Mouse (Mus musculus): ENCODE data around the gene Lhfpl2.

The Lhfpl2 gene

GRCm38 (mm10) chr13:94070308-94070619 is 12.7 kb downstream of the Lhfpl2 start:
- H3K36me3 ChIP-seq (ENCODE audit: insufficient read depth, low read length), result no peaks in the 10 kb centered on the region

DNA sequence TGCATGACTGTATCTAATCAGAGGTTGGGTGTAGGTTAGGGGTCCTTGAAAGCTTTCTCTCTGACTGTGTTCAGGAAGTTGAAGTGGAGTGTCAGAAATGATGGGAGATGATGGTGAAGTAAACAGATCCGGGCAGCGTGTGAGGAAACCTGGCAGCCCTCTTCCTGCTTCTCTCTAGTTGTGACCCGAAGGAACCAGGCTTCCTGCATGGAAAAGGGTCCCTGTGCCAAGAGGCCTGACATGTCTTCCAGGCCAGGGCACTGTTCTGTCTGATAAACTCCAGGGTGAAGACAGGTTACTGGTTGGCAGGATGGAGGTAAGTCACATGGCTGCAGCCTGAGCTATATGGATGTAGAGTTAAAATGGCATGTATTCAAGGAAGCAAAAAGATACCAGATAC is 13.3 kb downstream of the Lhfpl2 start:
- Histone ChIP-seq H3K36me3 (ENCODE audit: insufficient read depth, low read length) (no peaks in the 10 kb centered on the region), H3K9me3 (ENCODE audit: low read length) (peaks cover 10% of the 10 kb centered on the region), H3K27me3 (ENCODE audit: insufficient read depth, low read length) (peaks cover 23% of the 10 kb centered on the region; the same call in 1 of the 2 replicates), H3K4me3 (replicated peaks; ENCODE audit: low read length) (no peak overlapping the region), H3K4me1 (replicated peaks; ENCODE audit: low read depth, low read length) (peaks cover 13% of the 10 kb centered on the region)
- TF ChIP-seq NANOG (IDR thresholded peaks at IDR 0.05; ENCODE audit: borderline replicate concordance, low read length), result no peak
- TF ChIP-seq CTCF (conservative IDR thresholded peaks at IDR 0.05; ENCODE audit: low read length), result no peak
- TF ChIP-seq POU5F1 (IDR thresholded peaks at IDR 0.05; ENCODE audit: borderline replicate concordance, low read length), result no peak

More at GRCm38 (mm10) chr13:94070308-94070619, 12.7 kb downstream of the Lhfpl2 start:
- H3K4me1 ChIP-seq (replicated peaks; ENCODE audit: low read depth, low read length), result peaks cover 19% of the 10 kb centered on the region
- peaks cover 10% of the 10 kb centered on the region for H3K9me3 ChIP-seq (ENCODE audit: low read length)
- peaks cover 20% of the 10 kb centered on the region; the same call in 1 of the 2 replicates for H3K27me3 ChIP-seq (ENCODE audit: insufficient read depth, low read length)
- H3K4me3 ChIP-seq (replicated peaks; ENCODE audit: low read length), result no peak overlapping the region
- TF ChIP-seq CTCF (conservative IDR thresholded peaks at IDR 0.05; ENCODE audit: low read length), result no peak
- TF ChIP-seq POU5F1 (IDR thresholded peaks at IDR 0.05; ENCODE audit: borderline replicate concordance, low read length), result no peak
- no peak for TF ChIP-seq NANOG (IDR thresholded peaks at IDR 0.05; ENCODE audit: borderline replicate concordance, low read length)

GRCm38 (mm10) chr13:94073046-94073715 is 15.6 kb downstream of the Lhfpl2 start:
- Histone ChIP-seq H3K9me3 (ENCODE audit: low read length) (no peaks in the 10 kb centered on the region), H3K4me1 (replicated peaks; ENCODE audit: low read depth, low read length) (0 out of 2 replicates have a peak, but pooled peaks cover 2% of the 10 kb centered on the region), H3K4me3 (replicated peaks; ENCODE audit: low read length) (no peak overlapping the region), H3K36me3 (ENCODE audit: insufficient read depth, low read length) (no peaks in the 10 kb centered on the region), H3K27me3 (ENCODE audit: insufficient read depth, low read length) (peaks cover 18% of the 10 kb centered on the region; the same call in 1 of the 2 replicates)
- no peak for TF ChIP-seq POU5F1 (IDR thresholded peaks at IDR 0.05; ENCODE audit: borderline replicate concordance, low read length)
- no peak for TF ChIP-seq NANOG (IDR thresholded peaks at IDR 0.05; ENCODE audit: borderline replicate concordance, low read length)
- TF ChIP-seq CTCF (conservative IDR thresholded peaks at IDR 0.05; ENCODE audit: low read length), result no peak

DNA sequence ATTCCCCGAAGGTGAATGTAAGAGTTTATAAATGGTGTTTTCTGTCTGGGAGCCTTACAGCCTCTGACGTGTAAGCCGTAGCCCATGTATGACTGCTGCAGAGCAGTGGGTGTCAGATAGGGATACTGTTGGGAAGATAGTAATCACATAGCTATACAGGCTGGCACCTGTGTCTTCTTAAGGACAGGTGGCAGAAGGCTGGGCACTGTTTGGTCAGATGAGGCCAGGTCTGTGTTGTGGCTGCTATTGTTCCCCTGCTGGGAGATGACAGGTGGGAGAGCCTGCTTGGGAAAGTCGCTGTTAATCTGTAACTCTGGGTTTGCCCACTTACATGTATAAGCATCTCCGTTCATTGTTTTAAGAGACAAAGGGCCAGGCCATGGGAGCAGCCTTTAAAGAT is 16.1 kb downstream of the Lhfpl2 start:
- no peaks in the 10 kb centered on the region for H3K4me1 ChIP-seq (replicated peaks; ENCODE audit: low read depth, low read length)
- H3K4me3 ChIP-seq (replicated peaks; ENCODE audit: low read length), result no peak overlapping the region
- H3K36me3 ChIP-seq (ENCODE audit: insufficient read depth, low read length), result no peaks in the 10 kb centered on the region
- TF ChIP-seq POU5F1 (IDR thresholded peaks at IDR 0.05; ENCODE audit: borderline replicate concordance, low read length) (no peak), CTCF (conservative IDR thresholded peaks at IDR 0.05; ENCODE audit: low read length) (no peak), NANOG (IDR thresholded peaks at IDR 0.05; ENCODE audit: borderline replicate concordance, low read length) (no peak)
- H3K27me3 ChIP-seq (ENCODE audit: insufficient read depth, low read length), result peaks cover 18% of the 10 kb centered on the region; the same call in 1 of the 2 replicates
- 0 out of 2 replicates have a peak, but pooled peaks cover under 1% of the 10 kb centered on the region for H3K9me3 ChIP-seq (ENCODE audit: low read length)

GRCm38 (mm10) chr13:94075181-94075580 is 17.6 kb downstream of the Lhfpl2 start:
- no peaks in the 10 kb centered on the region for H3K36me3 ChIP-seq (ENCODE audit: insufficient read depth, low read length)
- H3K4me3 ChIP-seq (replicated peaks; ENCODE audit: low read length), result no peak overlapping the region
- peaks cover 15% of the 10 kb centered on the region for H3K9me3 ChIP-seq (ENCODE audit: low read length)
- no peak for TF ChIP-seq CTCF (conservative IDR thresholded peaks at IDR 0.05; ENCODE audit: low read length)
- no peaks in the 10 kb centered on the region for H3K4me1 ChIP-seq (replicated peaks; ENCODE audit: low read depth, low read length)
- H3K27me3 ChIP-seq (ENCODE audit: insufficient read depth, low read length), result peaks cover 12% of the 10 kb centered on the region; the same call in 1 of the 2 replicates

DNA sequence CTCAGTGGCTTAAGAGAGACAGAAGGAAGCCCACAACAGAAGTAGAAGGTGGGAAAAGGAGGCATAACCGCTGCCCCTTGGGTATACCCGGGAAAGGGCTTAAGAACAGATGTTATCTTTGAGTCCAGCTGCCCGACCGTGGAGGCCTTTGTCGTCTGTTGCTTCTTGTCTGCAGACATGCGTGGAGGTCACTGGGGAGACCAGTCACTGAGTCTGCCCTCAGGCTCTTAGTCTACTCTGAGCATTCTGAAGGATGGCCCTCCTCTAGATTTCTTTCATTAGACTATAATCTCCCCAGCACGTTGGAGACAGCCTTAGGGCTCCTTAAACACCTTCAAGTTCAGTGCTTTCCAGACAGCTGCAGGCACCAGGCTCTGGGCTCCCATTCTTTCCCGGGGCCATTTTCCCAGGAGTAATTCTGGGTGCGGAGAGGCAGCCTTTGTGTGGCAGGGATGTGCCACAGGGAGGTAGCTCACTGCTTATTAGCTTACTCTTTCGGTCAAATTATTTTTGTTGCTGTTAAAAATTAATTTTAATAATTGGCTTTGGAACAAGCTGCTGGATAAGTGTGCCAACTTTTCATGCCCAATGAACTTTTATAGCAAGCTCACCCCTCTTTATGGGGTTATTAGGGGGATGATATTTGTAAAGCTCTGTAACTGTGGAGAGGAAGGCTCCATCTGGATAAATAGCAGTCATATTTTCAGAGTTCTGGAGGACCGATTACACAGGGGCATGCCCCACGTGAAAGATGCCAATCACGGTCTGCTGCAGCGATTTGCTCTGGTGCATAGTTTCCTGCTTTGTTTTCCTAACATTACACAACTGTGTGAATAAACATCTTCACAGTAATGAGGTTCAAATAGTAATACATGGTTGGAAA is 19.8 kb downstream of the Lhfpl2 start:
- Histone ChIP-seq H3K36me3 (ENCODE audit: insufficient read depth, low read length) (no peaks in the 10 kb centered on the region), H3K4me1 (replicated peaks; ENCODE audit: low read depth, low read length) (no peaks in the 10 kb centered on the region), H3K9me3 (ENCODE audit: low read length) (peaks cover 27% of the 10 kb centered on the region), H3K27me3 (ENCODE audit: insufficient read depth, low read length) (peaks cover 9% of the 10 kb centered on the region; the same call in 1 of the 2 replicates), H3K4me3 (replicated peaks; ENCODE audit: low read length) (no peak overlapping the region)
- TF ChIP-seq POU5F1 (IDR thresholded peaks at IDR 0.05; ENCODE audit: borderline replicate concordance, low read length) (no peak), CTCF (conservative IDR thresholded peaks at IDR 0.05; ENCODE audit: low read length) (no peak), NANOG (IDR thresholded peaks at IDR 0.05; ENCODE audit: borderline replicate concordance, low read length) (no peak)

- Histone ChIP-seq H3K27me3 (ENCODE audit: insufficient read depth, low read length) (no peaks in the 10 kb centered on the region), H3K36me3 (ENCODE audit: insufficient read depth, low read length) (no peaks in the 10 kb centered on the region), H3K4me1 (replicated peaks; ENCODE audit: low read depth, low read length) (no peaks in the 10 kb centered on the region), H3K4me3 (replicated peaks; ENCODE audit: low read length) (no peak overlapping the region), H3K9me3 (ENCODE audit: low read length) (peaks cover 30% of the 10 kb centered on the region)
- TF ChIP-seq CTCF (conservative IDR thresholded peaks at IDR 0.05; ENCODE audit: low read length), result no peak
Measured at GRCm38 (mm10) chr13:94083196-94083595, 25.6 kb downstream of the Lhfpl2 start.

DNA sequence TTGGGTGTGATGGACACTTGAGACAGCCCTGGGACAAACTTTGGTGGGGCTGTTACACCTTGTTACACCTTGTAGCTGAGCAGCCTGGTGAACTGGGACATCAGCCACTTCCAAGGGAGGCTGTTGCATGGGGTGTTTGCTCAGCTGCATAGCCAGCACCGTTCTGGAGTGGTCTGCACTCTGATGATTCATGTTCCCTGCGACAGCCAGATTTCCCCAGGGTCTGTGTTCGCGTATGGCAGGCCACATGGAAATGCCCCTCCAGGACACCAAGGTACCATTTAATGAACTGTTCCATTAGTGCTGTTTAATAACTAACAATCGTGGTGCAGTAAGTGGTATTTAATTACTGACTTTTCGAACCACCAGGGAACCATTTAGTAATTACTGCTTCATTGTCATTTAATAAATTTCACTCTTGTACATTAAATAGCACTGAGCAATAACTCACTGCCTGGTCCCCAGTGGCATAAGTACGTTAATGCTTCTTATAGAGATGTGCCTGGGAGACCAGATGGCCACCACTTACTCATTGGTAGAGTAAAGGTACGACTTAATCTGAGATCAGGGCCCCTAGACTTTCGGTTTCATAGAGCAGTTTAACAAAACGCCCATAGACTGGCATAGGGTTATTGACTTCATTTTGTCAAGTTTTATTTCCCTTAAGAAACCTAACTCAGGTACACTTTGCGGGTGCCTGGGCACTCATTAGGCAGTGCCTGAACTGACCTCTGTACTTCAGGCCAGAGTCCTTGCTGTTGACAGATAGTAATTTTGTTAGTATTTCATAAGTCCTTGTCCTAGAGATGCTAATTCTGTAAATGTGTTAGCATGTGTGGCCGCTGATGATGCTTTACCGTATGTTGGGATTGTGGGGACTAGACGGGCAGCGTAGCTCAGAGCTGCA is 26.9 kb downstream of the Lhfpl2 start:
- TF ChIP-seq NANOG (IDR thresholded peaks at IDR 0.05; ENCODE audit: borderline replicate concordance, low read length), result no peak
- no peak for TF ChIP-seq POU5F1 (IDR thresholded peaks at IDR 0.05; ENCODE audit: borderline replicate concordance, low read length)
- TF ChIP-seq CTCF (conservative IDR thresholded peaks at IDR 0.05; ENCODE audit: low read length), result no peak
- Histone ChIP-seq H3K36me3 (ENCODE audit: insufficient read depth, low read length) (no peaks in the 10 kb centered on the region), H3K4me3 (replicated peaks; ENCODE audit: low read length) (no peak overlapping the region), H3K9me3 (ENCODE audit: low read length) (peaks cover 22% of the 10 kb centered on the region), H3K27me3 (ENCODE audit: insufficient read depth, low read length) (no peaks in the 10 kb centered on the region), H3K4me1 (replicated peaks; ENCODE audit: low read depth, low read length) (no peaks in the 10 kb centered on the region)
